Mouse (Mus musculus) limb, embryonic 12.5 days (tissue): Measurements from ENCODE around the gene Nop58. TPM values are rescaled to one million over a fixed set of nuclear protein-coding genes. Genes with fewer than 3 reads are reported as not detected.
A peak's percentile ranks its signal among the peaks of the same experiment; 100 is the strongest.

Source experiments
- ATAC-seq: fragments of 200-750 bp; cut with Nextera tagmentation; 2 replicates; pipeline ENCODE4 v1.8.0; 2017; ENCODE audit warnings: low read depth, moderate TSS enrichment; ENCODE audit not compliant: insufficient number of reproducible peaks, insufficient read depth, low FRiP score, low TSS enrichment
- H3K27ac ChIP-seq: fragments of 300-500 bp; sonication (generic); 2 replicates; pipeline ENCODE4 v1.5.1; 2016; ENCODE audit warnings: mild to moderate bottlenecking, moderate library complexity
- H3K27me3 ChIP-seq: fragments of 300-500 bp; sonication (generic); 2 replicates; pipeline ENCODE4 v1.6.1; 2016; ENCODE audit warnings: mild to moderate bottlenecking, moderate library complexity
- H3K36me3 ChIP-seq: fragments of 300-500 bp; sonication (generic); 2 replicates; pipeline ENCODE4 v1.6.1; 2016; ENCODE audit warnings: mild to moderate bottlenecking, moderate library complexity
- H3K4me1 ChIP-seq: fragments of 300-500 bp; sonication (generic); replicated peaks from 2 replicates; pipeline ENCODE4 v1.6.1; 2016
- H3K4me2 ChIP-seq: fragments of 300-500 bp; sonication (generic); 2 replicates; pipeline ENCODE4 v1.6.1; 2016; ENCODE audit warnings: mild to moderate bottlenecking, moderate library complexity
- H3K4me3 ChIP-seq: fragments of 300-500 bp; sonication (generic); replicated peaks from 2 replicates; pipeline ENCODE4 v1.5.1; 2016; ENCODE audit warnings: mild to moderate bottlenecking
- H3K9ac ChIP-seq: fragments of 300-500 bp; sonication (generic); replicated peaks from 2 replicates; pipeline ENCODE4 v1.6.1; 2016; ENCODE audit warnings: mild to moderate bottlenecking, moderate library complexity
- H3K9me3 ChIP-seq: fragments of 300-500 bp; sonication (generic); 2 replicates; pipeline ENCODE4 v1.6.1; 2016; ENCODE audit warnings: mild to moderate bottlenecking, moderate library complexity
- whole genome bisulfite sequencing: fragments of 180-500 bp; shearing (Covaris S2); methylation state at CpG from one replicate; pipeline ENCODE4 v1.1.7; 2016; 5-methylcytosine and 5-hydroxymethylcytosine counted together
- polyA plus RNA-seq: library from polyadenylated mRNA; unstranded; fragments of >200 nt; fragmentation: Nextera tagmentation; extraction: Ambion mirVana; gene quantifications from 2 replicates; pipeline ENCODE4 v1.2.1, GENCODE M21; 2016

Nop58 gene
- polyA plus RNA-seq, 1 experiment from 2014 or later = 303 TPM

DNA sequence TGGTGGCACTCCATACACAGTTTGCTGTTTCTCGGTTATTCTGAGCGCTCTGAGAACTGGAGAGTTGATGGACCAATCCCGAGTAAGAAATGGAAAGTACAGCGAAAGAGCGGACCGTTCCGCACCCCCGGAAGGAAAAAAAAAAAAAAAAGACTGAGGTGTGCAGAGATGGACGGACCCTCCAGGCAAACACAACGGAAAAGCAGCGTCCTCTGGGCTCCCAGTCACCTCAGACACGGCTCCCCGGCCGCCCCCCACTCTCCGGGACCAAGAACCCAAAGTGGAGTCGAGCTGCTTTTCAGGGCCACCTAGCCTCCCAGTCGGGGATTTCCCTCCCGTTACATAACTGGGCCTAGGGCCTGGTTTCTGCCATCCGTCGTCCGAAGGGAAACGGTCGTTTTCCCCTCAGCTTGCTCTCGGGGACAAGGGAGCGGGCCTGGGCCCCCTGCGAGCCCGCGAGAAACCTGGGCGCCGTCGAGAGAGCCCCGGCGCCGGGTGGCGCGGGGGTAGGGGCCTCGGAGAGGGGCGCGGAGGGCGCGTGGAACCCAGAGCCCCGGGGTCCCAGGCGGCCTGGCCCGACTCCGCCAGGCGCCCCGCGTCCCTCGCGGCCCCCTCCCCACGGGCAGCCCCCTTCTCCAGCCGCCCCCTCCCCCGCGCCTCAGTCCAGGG is 14.7 kb upstream of the Nop58 start:
- 0 out of 2 replicates have a peak, but pooled peaks cover 3% of the 10 kb centered on the region for H3K36me3 ChIP-seq
- peak overlapping the region; percentile 99 for H3K27ac ChIP-seq
- peak overlapping the region; percentile 72 for H3K4me2 ChIP-seq
- H3K27me3 ChIP-seq = no peaks in the 10 kb centered on the region
- peaks cover 14% of the 10 kb centered on the region for H3K4me1 ChIP-seq
- WGBS = under 1% methylated on average over 54 of the region's 54 CpGs
- ATAC-seq = peak; percentile 70
- no peaks in the 10 kb centered on the region for H3K9me3 ChIP-seq
- peak overlapping the region; percentile 100 for H3K4me3 ChIP-seq
- H3K9ac ChIP-seq = peak overlapping the region; percentile 99

DNA sequence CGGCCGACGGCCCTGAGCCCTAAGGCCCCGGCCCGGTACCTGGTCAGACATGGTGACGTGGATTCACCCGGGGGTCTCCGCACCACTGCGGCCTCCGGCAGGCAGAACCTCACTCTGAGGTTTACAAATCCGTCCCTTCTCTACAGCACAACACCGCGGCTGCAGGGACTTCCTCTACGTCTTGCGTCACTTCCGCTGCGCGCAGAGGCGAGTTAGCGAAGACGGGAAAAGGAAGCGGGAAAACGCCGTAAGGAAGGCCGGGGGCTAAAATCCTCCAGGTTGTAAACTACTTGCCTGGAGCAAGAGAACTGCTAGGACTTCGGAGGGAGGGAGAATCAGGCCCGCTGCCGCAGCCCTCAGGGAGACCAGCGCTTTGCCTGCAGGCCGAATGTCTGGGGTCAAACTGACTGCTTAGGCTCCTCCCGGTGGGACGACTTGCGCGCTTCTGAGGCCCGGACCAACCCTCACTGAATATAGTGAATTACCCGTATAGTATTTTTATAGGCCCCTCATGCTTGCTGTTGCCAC is 14.1 kb upstream of the Nop58 start, which contains the start of gene Sumo1:
Sumo1 (minus strand) TSS at position 194 of the 528 bp plus-strand sequence.
- no peaks in the 10 kb centered on the region for H3K9me3 ChIP-seq
- under 1% methylated on average over 36 of the region's 36 CpGs for whole genome bisulfite sequencing
- H3K9ac ChIP-seq = peak within 1 kb of the TSS; percentile 99
- H3K27me3 ChIP-seq = no peaks in the 10 kb centered on the region
- H3K4me1 ChIP-seq = peaks cover 14% of the 10 kb centered on the region
- peak within 1 kb of the TSS; percentile 99 for H3K27ac ChIP-seq
- peak within 1 kb of the TSS; percentile 100 for H3K4me3 ChIP-seq
- 0 out of 2 replicates have a peak, but pooled peaks cover 2% of the 10 kb centered on the region for H3K36me3 ChIP-seq
- ATAC-seq = peak; percentile 90
- H3K4me2 ChIP-seq = peak within 1 kb of the TSS; percentile 72

DNA sequence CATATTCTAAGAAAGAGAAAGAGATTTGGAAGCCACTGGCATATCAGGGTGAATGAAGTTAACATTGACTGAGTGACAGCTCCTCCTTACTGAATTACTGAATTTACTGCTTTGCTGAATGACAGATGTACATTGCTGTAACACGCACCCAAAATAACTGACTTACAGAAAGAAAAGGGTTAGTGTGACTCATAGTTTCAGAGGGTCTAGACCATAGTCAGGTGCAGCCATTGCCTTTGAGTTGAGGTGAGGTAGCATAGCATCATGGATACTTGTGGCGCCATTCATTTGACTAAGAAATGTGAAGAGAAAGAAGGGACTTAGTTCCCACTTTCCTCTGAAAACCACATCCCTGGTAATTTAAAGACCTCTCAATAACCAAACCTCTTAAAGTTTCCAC is 11.1 kb upstream of the Nop58 start:
- 98% methylated on average over 2 of the region's 2 CpGs for WGBS
- Histone ChIP-seq H3K9ac (no peak overlapping the region), H3K27ac (no peak overlapping the region), H3K4me3 (no peak overlapping the region), H3K9me3 (no peaks in the 10 kb centered on the region), H3K4me1 (peaks cover 10% of the 10 kb centered on the region), H3K27me3 (no peaks in the 10 kb centered on the region), H3K4me2 (no peak overlapping the region), H3K36me3 (no peaks in the 10 kb centered on the region)
- ATAC-seq = no peak

DNA sequence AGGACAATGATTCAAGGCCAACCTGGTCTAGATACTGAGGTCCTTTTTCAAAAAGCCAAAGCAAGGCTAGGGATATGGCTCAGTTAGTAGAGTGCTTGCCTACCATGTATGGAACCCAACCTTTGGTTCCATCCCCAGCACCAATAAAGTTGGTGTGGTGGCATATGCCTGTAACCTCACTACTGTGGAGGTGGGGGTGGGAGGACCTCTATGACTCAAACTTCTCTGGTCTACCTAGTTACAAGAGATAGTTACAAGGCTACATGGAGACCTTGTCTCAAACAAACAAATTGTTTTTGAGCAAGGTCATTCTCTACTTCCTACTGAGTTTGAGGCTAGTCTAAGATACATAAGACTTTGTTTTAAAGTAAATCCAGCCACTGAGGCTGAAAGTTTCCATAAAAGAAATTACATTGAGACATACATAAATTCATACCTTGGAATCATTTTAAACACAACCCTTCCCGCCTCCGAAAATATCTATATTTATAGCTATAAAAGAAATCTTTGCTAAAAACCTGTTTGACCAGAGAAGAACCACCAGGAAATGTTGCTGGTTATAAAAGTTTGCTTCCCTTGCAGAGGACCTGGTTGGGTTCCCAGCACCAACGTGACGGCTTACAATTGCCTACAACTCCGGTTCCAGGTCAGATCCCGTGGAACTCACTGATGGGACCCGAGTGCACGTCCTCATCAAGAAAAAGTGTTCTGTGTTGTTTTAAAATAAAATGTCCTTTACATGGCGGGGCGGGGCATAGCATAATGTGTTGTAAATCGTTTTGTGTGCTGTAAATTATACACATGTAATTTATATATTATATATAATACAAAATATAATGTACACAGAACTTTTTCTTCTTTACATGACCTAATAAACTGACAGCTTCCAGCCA is 599 bp upstream of the Nop58 start:
- Histone ChIP-seq H3K9me3 (no peaks in the 10 kb centered on the region), H3K4me1 (peaks cover 16% of the 10 kb centered on the region), H3K4me2 (peak overlapping the region; percentile 95), H3K27ac (peak overlapping the region; percentile 50; the same call in 1 of the 2 replicates), H3K27me3 (no peaks in the 10 kb centered on the region), H3K4me3 (peak overlapping the region; percentile 78), H3K9ac (peak overlapping the region; percentile 51; the same call in 1 of the 2 replicates), H3K36me3 (no peaks in the 10 kb centered on the region)
- no peak for ATAC-seq
- WGBS = 11% methylated on average over 11 of the region's 11 CpGs

DNA sequence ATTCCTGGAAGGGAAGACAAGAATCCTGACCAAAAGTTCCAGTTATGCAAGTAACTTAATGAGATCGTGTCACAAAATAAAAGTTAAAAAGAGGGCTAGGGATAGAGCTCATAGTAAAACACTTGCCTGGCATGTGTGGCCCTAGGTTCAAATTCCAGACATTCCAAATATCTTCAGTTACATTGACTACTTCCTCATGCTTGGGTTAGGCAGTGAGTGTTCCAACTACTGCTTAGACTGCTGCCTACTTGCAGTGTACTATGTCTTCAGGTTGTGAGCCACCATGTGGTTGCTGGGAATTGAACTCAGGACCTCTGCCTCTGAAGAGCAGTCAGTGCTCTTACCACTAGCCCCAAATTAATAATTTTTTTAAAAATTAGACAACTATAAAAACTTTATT is 2.7 kb downstream of the Nop58 start:
- Histone ChIP-seq H3K27me3 (no peaks in the 10 kb centered on the region), H3K4me2 (peak overlapping the region; percentile 21), H3K27ac (no peak overlapping the region), H3K9ac (no peak overlapping the region), H3K4me1 (peaks cover 16% of the 10 kb centered on the region), H3K36me3 (peaks cover 23% of the 10 kb centered on the region), H3K4me3 (no peak overlapping the region), H3K9me3 (no peaks in the 10 kb centered on the region)
- WGBS = 56% methylated on average over 1 of the region's 1 CpGs
- no peak for ATAC-seq

DNA sequence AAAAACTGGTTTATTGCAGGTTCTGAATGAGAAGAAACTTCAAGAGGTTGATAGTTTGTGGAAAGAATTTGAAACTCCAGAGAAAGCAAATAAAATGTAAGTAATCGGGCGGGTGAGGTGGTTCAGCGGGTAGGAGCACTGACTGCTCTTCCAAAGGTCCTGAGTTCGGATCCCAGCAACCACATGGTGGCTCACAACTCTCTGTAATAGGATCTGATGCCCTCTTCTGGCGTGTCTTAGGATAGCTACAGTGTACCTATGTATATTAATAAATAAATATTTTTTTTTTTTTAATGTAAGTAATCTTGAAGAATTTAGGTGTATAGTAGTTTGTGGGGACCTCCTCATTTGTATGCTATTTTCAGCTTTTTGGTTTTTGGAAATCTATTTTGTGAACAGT is 5.7 kb downstream of the Nop58 start:
- peaks cover 16% of the 10 kb centered on the region for H3K4me1 ChIP-seq
- 91% methylated on average over 5 of the region's 5 CpGs for WGBS
- no peak for ATAC-seq
- H3K36me3 ChIP-seq = peaks cover 51% of the 10 kb centered on the region
- H3K9ac ChIP-seq = no peak overlapping the region
- no peak overlapping the region for H3K4me3 ChIP-seq
- H3K27me3 ChIP-seq = no peaks in the 10 kb centered on the region
- H3K27ac ChIP-seq = no peak overlapping the region
- no peak overlapping the region for H3K4me2 ChIP-seq
- no peaks in the 10 kb centered on the region for H3K9me3 ChIP-seq

DNA sequence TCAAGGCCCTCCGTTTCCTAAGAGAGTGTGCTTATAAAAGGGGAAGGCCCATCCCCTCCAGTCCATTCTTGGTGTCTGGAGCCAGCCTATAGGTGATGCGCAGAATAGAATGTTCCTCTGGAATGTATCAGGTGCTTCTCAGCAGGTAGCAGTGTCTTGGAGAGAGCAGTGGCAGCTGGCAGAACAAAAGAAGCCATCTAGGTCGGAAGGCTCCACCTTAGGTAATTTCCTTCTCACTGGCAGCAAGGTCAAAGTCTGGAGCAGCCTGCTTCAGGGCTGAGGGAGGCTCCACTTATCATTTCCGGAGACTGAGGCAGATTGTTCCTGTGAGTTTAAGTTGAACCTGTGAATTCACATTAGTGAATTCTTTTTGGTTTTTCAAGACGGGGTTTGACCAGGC is 13.0 kb downstream of the Nop58 start:
- Histone ChIP-seq H3K9ac (no peak overlapping the region), H3K4me3 (no peak overlapping the region), H3K4me2 (no peak overlapping the region), H3K9me3 (no peaks in the 10 kb centered on the region), H3K27me3 (no peaks in the 10 kb centered on the region), H3K36me3 (peaks cover 91% of the 10 kb centered on the region), H3K4me1 (no peaks in the 10 kb centered on the region), H3K27ac (no peak overlapping the region)
- 90% methylated on average over 5 of the region's 5 CpGs for WGBS
- no peak for ATAC-seq

DNA sequence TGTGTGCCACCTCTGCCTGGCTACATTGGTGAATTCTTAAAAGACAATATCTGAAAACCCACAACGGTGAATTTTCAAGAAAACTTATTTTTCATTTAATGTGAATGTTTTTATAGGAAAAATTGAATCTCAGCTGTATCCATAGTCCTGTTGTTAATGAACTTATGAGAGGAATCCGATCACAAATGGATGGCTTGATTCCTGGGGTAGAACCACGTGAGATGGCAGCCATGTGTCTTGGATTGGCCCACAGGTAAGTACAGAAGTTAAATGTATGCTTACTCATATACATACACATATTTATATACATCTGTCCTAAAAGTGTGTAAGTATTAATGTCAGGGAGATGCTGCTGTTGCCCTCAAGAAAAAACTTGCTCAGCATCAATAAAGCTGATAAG is 13.4 kb downstream of the Nop58 start:
- WGBS = 91% methylated on average over 3 of the region's 3 CpGs
- H3K9me3 ChIP-seq = no peaks in the 10 kb centered on the region
- H3K27me3 ChIP-seq = no peaks in the 10 kb centered on the region
- no peak overlapping the region for H3K4me2 ChIP-seq
- no peak overlapping the region for H3K27ac ChIP-seq
- no peak overlapping the region for H3K9ac ChIP-seq
- peaks cover 87% of the 10 kb centered on the region for H3K36me3 ChIP-seq
- H3K4me1 ChIP-seq = no peaks in the 10 kb centered on the region
- no peak for ATAC-seq
- H3K4me3 ChIP-seq = no peak overlapping the region

DNA sequence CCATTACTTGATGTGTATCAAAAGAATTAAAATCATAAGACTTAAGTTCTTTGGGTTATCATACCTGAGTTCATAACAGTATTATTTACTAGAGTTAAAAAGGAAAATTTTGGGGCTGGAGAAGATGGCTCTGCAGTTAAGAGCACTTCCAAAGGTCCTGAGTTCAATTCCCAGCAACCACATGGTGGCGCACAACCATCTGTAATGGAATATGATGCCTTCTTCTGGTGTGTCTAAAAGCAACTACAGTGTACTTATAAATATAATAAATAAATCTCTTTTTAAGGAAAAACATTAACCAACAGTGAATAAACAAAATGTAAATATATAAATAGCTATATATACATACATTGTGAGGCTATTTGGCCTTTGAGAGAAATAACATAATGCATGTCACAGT is 17.0 kb downstream of the Nop58 start:
- Histone ChIP-seq H3K36me3 (peaks cover 82% of the 10 kb centered on the region), H3K27me3 (no peaks in the 10 kb centered on the region), H3K9ac (no peak overlapping the region), H3K27ac (no peak overlapping the region), H3K4me2 (no peak overlapping the region), H3K9me3 (no peaks in the 10 kb centered on the region), H3K4me3 (no peak overlapping the region), H3K4me1 (no peaks in the 10 kb centered on the region)
- no peak for ATAC-seq
- 94% methylated on average over 1 of the region's 1 CpGs for WGBS

DNA sequence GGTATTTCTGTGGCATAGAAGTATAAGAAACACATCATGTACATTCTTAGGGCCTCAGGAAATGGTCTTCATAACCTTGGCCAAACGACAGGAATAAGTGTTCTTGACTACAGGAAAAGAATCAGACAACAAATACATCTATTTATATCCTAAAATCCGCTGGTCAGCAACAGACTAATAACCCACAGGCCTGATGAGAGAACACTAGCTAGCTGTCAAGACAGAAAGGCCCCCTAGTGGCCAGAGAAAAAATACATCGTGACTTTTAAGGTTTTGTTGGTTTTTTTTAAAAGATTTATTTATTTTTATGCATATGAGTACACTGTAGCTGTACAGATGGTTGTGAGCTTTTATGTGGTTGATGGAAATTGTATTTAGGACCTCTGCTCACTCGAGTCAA is 35.1 kb downstream of the Nop58 start:
- WGBS = 56% methylated on average over 4 of the region's 4 CpGs
- Histone ChIP-seq H3K9me3 (no peaks in the 10 kb centered on the region), H3K27me3 (no peaks in the 10 kb centered on the region), H3K9ac (no peak overlapping the region), H3K4me2 (no peak overlapping the region), H3K4me1 (no peaks in the 10 kb centered on the region), H3K27ac (no peak overlapping the region), H3K4me3 (no peak overlapping the region), H3K36me3 (peaks cover 47% of the 10 kb centered on the region)
- ATAC-seq = no peak

DNA sequence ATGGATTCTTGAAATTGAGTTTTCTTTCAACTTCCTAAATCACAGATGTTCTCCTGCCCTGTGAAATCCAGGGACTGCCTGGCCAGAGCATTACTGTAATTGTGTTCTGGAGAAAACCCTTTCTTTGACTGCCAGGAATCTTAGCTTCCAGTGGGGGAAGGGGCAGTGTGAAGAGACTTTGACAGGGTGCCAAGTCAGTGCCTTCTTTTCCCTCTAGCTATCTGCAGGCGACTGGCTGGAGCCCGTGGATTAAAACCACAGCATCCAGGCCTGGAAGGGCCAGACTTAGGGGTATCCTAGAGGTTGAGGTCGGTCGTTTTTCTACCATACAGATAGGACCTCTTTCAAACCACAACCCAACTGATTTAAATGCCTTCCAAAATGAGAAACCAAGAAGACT is 40.9 kb downstream of the Nop58 start:
- Histone ChIP-seq H3K4me3 (no peak overlapping the region), H3K36me3 (peaks cover 5% of the 10 kb centered on the region; the same call in 1 of the 2 replicates), H3K27me3 (no peaks in the 10 kb centered on the region), H3K4me2 (no peak overlapping the region), H3K9ac (no peak overlapping the region), H3K27ac (no peak overlapping the region), H3K9me3 (no peaks in the 10 kb centered on the region), H3K4me1 (no peaks in the 10 kb centered on the region)
- ATAC-seq = no peak
- 59% methylated on average over 4 of the region's 4 CpGs for WGBS
